Mouse (Mus musculus) midbrain, postnatal 0 days (tissue): Measurements from ENCODE around the gene Fam155a. TPM values are rescaled to one million over a fixed set of nuclear protein-coding genes. Genes with fewer than 3 reads are reported as not detected.
"Not testable (repeated sequence)": the region's sequence is repeated elsewhere in the genome, so short reads cannot be mapped to it uniquely, and the experiment has no call there.

Source experiments
- ATAC-seq: fragments of 200-750 bp; cut with Nextera tagmentation; 2 replicates; pipeline ENCODE4 v1.8.0; 2017; ENCODE audit warnings: moderate number of reproducible peaks, mild to moderate bottlenecking, moderate TSS enrichment, moderate library complexity; ENCODE audit not compliant: low FRiP score
- DNase-seq: peaks from one replicate; pipeline ENCODE4 v3.0.0-alpha.2; 2015; ENCODE audit warnings: low spot score
- H3K27ac ChIP-seq: fragments of 300-500 bp; sonication (generic); 2 replicates; pipeline ENCODE4 v1.5.1; 2014; ENCODE audit warnings: low read depth, mild to moderate bottlenecking, low read length, mixed read lengths
- H3K27me3 ChIP-seq: fragments of 300-500 bp; sonication (generic); 2 replicates; pipeline ENCODE4 v1.6.1; 2014; ENCODE audit warnings: low read length, control low read depth, mixed read lengths; ENCODE audit not compliant: insufficient read depth
- H3K36me3 ChIP-seq: fragments of 300-500 bp; sonication (generic); 2 replicates; pipeline ENCODE4 v1.6.1; 2014; ENCODE audit warnings: low read length, control low read depth, mixed read lengths; ENCODE audit not compliant: insufficient read depth
- H3K4me1 ChIP-seq: fragments of 300-500 bp; sonication (generic); 2 replicates; pipeline ENCODE4 v1.6.1; 2014; ENCODE audit warnings: mild to moderate bottlenecking, control low read depth, antibody characterized with exemption, low read length, mixed read lengths; ENCODE audit not compliant: insufficient read depth
- H3K4me2 ChIP-seq: fragments of 300-500 bp; sonication (generic); 2 replicates; pipeline ENCODE4 v1.6.1; 2014; ENCODE audit warnings: low read depth, mild to moderate bottlenecking, low read length, mixed read lengths; ENCODE audit not compliant: poor library complexity, severe bottlenecking
- H3K4me3 ChIP-seq: fragments of 300-500 bp; sonication (generic); 2 replicates; pipeline ENCODE4 v1.5.1; 2014; ENCODE audit warnings: low read depth, mild to moderate bottlenecking, low read length, moderate library complexity
- H3K9ac ChIP-seq: fragments of 300-500 bp; sonication (generic); replicated peaks from 2 replicates; pipeline ENCODE4 v1.6.1; 2014; ENCODE audit warnings: mild to moderate bottlenecking, low read length, moderate library complexity, mixed read lengths; ENCODE audit not compliant: poor library complexity, severe bottlenecking
- H3K9me3 ChIP-seq: fragments of 300-500 bp; sonication (generic); 2 replicates; pipeline ENCODE4 v1.6.1; 2016; ENCODE audit warnings: low read length, control low read depth
- CTCF ChIP-seq: IDR thresholded peaks from 2 replicates; pipeline ENCODE4 v1.5.1; 2016; ENCODE audit warnings: antibody characterized with exemption, mild to moderate bottlenecking
- WGBS: fragments of 180-500 bp; shearing (Covaris S2); extraction: QIAGEN DNeasy Blood & Tissue Kit; methylation state at CpG from one replicate; pipeline ENCODE4 v1.1.7; 2014; 5-methylcytosine and 5-hydroxymethylcytosine counted together
- polyA plus RNA-seq: library from polyadenylated mRNA; unstranded; fragments of >200 nt; fragmentation: Nextera tagmentation; extraction: Ambion mirVana; gene quantifications from 2 replicates; pipeline ENCODE4 v1.2.1, GENCODE M21; 2015
- total RNA-seq: library from RNA; depleted of rRNA; stranded (reverse); fragments of >200 nt; gene quantifications from 2 replicates; pipeline ENCODE4 v1.2.3, GENCODE M21; 2014; rRNA removed

Fam155a gene
- total RNA-seq: 122 and 129 TPM in 2 replicates
- polyA plus RNA-seq: 37.6 and 39.9 TPM in 2 replicates

GRCm38 (mm10) chr8:9770999-9771605 lies at the start of gene Fam155a:
Fam155a (minus strand) TSS chr8:9771161.
- H3K9me3 ChIP-seq: no peaks in the 10 kb centered on the region
- H3K4me3 ChIP-seq: peak within 1 kb of the TSS; percentile 70
- peak within 1 kb of the TSS; percentile 89 for H3K27ac ChIP-seq
- TF ChIP-seq CTCF: no peak
- no peak for DNase-seq
- H3K4me2 ChIP-seq: peak within 1 kb of the TSS; percentile 83
- H3K9ac ChIP-seq: peak within 1 kb of the TSS; percentile 85
- no peaks in the 10 kb centered on the region for H3K27me3 ChIP-seq
- ATAC-seq: peak; percentile 73
- 0% methylated on average over 18 of the region's 29 CpGs for WGBS
- H3K36me3 ChIP-seq: no peaks in the 10 kb centered on the region
- H3K4me1 ChIP-seq: 0 out of 2 replicates have a peak, but pooled peaks cover 2% of the 10 kb centered on the region

- Histone ChIP-seq H3K4me2 (no peak overlapping the region), H3K9me3 (no peaks in the 10 kb centered on the region), H3K4me1 (no peaks in the 10 kb centered on the region), H3K36me3 (no peaks in the 10 kb centered on the region), H3K9ac (no peak overlapping the region), H3K4me3 (no peak overlapping the region), H3K27ac (no peak overlapping the region), H3K27me3 (no peaks in the 10 kb centered on the region)
- ATAC-seq (no peak), DNase-seq (peak; percentile 32)
- 80% methylated on average over 8 of the region's 8 CpGs for WGBS
- TF ChIP-seq CTCF: no peak
Measured at GRCm38 (mm10) chr8:9813273-9813946, 42.4 kb upstream of the Fam155a start.

GRCm38 (mm10) chr8:9810955-9811530 lies 40.1 kb upstream of the Fam155a start:
- ATAC-seq (no peak), DNase-seq (no peak)
- no peaks in the 10 kb centered on the region for H3K9me3 ChIP-seq
- H3K9ac ChIP-seq: no peak overlapping the region
- H3K36me3 ChIP-seq: no peaks in the 10 kb centered on the region
- H3K4me3 ChIP-seq: no peak overlapping the region
- WGBS: 81% methylated on average over 12 of the region's 12 CpGs
- H3K27me3 ChIP-seq: no peaks in the 10 kb centered on the region
- H3K4me1 ChIP-seq: no peaks in the 10 kb centered on the region
- TF ChIP-seq CTCF: no peak
- no peak overlapping the region for H3K4me2 ChIP-seq
- no peak overlapping the region for H3K27ac ChIP-seq

- WGBS: 86% methylated on average over 9 of the region's 9 CpGs
- no peaks in the 10 kb centered on the region for H3K4me1 ChIP-seq
- no peak overlapping the region for H3K9ac ChIP-seq
- H3K9me3 ChIP-seq: no peaks in the 10 kb centered on the region
- ATAC-seq (no peak), DNase-seq (no peak)
- H3K27me3 ChIP-seq: no peaks in the 10 kb centered on the region
- no peak overlapping the region for H3K4me3 ChIP-seq
- TF ChIP-seq CTCF: no peak
- H3K36me3 ChIP-seq: no peaks in the 10 kb centered on the region
- no peak overlapping the region for H3K27ac ChIP-seq
- no peak overlapping the region for H3K4me2 ChIP-seq
Measured at GRCm38 (mm10) chr8:9808596-9808995, 37.6 kb upstream of the Fam155a start.

GRCm38 (mm10) chr8:9805676-9806075 lies 34.7 kb upstream of the Fam155a start:
- Histone ChIP-seq H3K4me1 (no peaks in the 10 kb centered on the region), H3K27me3 (no peaks in the 10 kb centered on the region), H3K27ac (no peak overlapping the region), H3K36me3 (no peaks in the 10 kb centered on the region), H3K4me2 (no peak overlapping the region), H3K4me3 (no peak overlapping the region), H3K9me3 (no peaks in the 10 kb centered on the region), H3K9ac (no peak overlapping the region)
- no peak for TF ChIP-seq CTCF
- ATAC-seq: no peak
- DNase-seq: peak; percentile 50
- 76% methylated on average over 1 of the region's 1 CpGs for WGBS

GRCm38 (mm10) chr8:9800346-9800745 lies 29.4 kb upstream of the Fam155a start:
- not testable (repeated sequence) for H3K27ac ChIP-seq, ATAC-seq, H3K9me3 ChIP-seq, H3K9ac ChIP-seq, H3K4me2 ChIP-seq, DNase-seq, H3K27me3 ChIP-seq, H3K4me3 ChIP-seq, H3K4me1 ChIP-seq, H3K36me3 ChIP-seq
- WGBS: 62% methylated on average over 7 of the region's 11 CpGs
